Mouse (Mus musculus): ENCODE data around the gene Cpt1c. TPM values are rescaled to one million over a fixed set of nuclear protein-coding genes. Genes with fewer than 3 reads are reported as not detected.

Gene Cpt1c
- polyA plus RNA-seq, 1 experiment, result 6.8 TPM

GRCm38 (mm10) chr7:45002440-45002839 is 27.8 kb upstream of the Cpt1c start:
- H3K27me3 ChIP-seq (ENCODE audit: control insufficient read depth, insufficient read depth, low read length), result no peaks in the 10 kb centered on the region
- DNase-seq, result no peak
- no peak overlapping the region for H3K27ac ChIP-seq (ENCODE audit: control insufficient read depth, insufficient read depth, low read length)
- peaks cover 57% of the 10 kb centered on the region for H3K36me3 ChIP-seq (ENCODE audit: control insufficient read depth, insufficient read depth, low read length)
- H3K4me1 ChIP-seq (replicated peaks; ENCODE audit: control insufficient read depth, insufficient read depth, low read length), result peaks cover 11% of the 10 kb centered on the region
- TF ChIP-seq POLR2A (IDR thresholded peaks at IDR 0.05; ENCODE audit: control insufficient read depth, extremely low read depth, insufficient read depth, low read length, poor library complexity) (no peak), CTCF (IDR thresholded peaks at IDR 0.05; ENCODE audit: borderline replicate concordance, control insufficient read depth, extremely low read depth, insufficient read depth, low read length, poor library complexity) (no peak)
- 90% methylated on average over 7 of the region's 7 CpGs for WGBS
- no peak overlapping the region for H3K4me3 ChIP-seq (ENCODE audit: control insufficient read depth, insufficient read depth, low read length)

- H3K27ac ChIP-seq (ENCODE audit: control insufficient read depth, insufficient read depth, low read length), result no peak overlapping the region
- 94% methylated on average over 21 of the region's 21 CpGs for WGBS
- no peak for DNase-seq
- no peak overlapping the region for H3K4me3 ChIP-seq (ENCODE audit: control insufficient read depth, insufficient read depth, low read length)
- no peaks in the 10 kb centered on the region for H3K27me3 ChIP-seq (ENCODE audit: control insufficient read depth, insufficient read depth, low read length)
- peaks cover 41% of the 10 kb centered on the region for H3K36me3 ChIP-seq (ENCODE audit: control insufficient read depth, insufficient read depth, low read length)
- H3K4me1 ChIP-seq (replicated peaks; ENCODE audit: control insufficient read depth, insufficient read depth, low read length), result peaks cover 20% of the 10 kb centered on the region
- TF ChIP-seq POLR2A (IDR thresholded peaks at IDR 0.05; ENCODE audit: control insufficient read depth, extremely low read depth, insufficient read depth, low read length, poor library complexity), result no peak
- TF ChIP-seq CTCF (IDR thresholded peaks at IDR 0.05; ENCODE audit: borderline replicate concordance, control insufficient read depth, extremely low read depth, insufficient read depth, low read length, poor library complexity), result no peak; the same call in 1 of the 2 replicates
These were observed 26.0 kb upstream of the Cpt1c start for GRCm38 (mm10) chr7:45000539-45001114.

DNA sequence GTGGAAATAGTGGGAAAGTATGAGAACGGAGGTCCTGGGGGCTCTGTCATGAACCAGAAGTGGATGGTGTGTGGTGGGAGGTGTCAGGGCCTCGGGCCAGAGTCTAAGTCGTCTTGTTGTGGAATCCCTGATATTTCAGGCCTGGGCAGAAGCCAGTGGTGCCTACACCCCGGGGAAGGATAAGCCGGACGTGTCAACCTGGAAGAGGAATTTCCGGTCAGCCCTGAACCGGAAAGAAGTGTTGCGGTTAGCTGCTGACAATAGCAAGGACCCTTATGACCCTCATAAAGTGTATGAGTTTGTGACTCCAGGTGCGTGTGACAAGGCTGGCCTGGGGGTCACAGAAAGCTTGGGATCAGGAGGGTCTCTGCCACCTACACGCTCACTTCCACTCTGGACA is 25.1 kb upstream of the Cpt1c start:
- TF ChIP-seq CTCF (IDR thresholded peaks at IDR 0.05; ENCODE audit: borderline replicate concordance, control insufficient read depth, extremely low read depth, insufficient read depth, low read length, poor library complexity) (no peak), POLR2A (IDR thresholded peaks at IDR 0.05; ENCODE audit: control insufficient read depth, extremely low read depth, insufficient read depth, low read length, poor library complexity) (no peak)
- 89% methylated on average over 11 of the region's 11 CpGs for WGBS
- Histone ChIP-seq H3K36me3 (ENCODE audit: control insufficient read depth, insufficient read depth, low read length) (peaks cover 41% of the 10 kb centered on the region), H3K4me1 (replicated peaks; ENCODE audit: control insufficient read depth, insufficient read depth, low read length) (peaks cover 20% of the 10 kb centered on the region), H3K27ac (ENCODE audit: control insufficient read depth, insufficient read depth, low read length) (no peak overlapping the region), H3K4me3 (ENCODE audit: control insufficient read depth, insufficient read depth, low read length) (no peak overlapping the region), H3K27me3 (ENCODE audit: control insufficient read depth, insufficient read depth, low read length) (no peaks in the 10 kb centered on the region)
- no peak for DNase-seq

DNA sequence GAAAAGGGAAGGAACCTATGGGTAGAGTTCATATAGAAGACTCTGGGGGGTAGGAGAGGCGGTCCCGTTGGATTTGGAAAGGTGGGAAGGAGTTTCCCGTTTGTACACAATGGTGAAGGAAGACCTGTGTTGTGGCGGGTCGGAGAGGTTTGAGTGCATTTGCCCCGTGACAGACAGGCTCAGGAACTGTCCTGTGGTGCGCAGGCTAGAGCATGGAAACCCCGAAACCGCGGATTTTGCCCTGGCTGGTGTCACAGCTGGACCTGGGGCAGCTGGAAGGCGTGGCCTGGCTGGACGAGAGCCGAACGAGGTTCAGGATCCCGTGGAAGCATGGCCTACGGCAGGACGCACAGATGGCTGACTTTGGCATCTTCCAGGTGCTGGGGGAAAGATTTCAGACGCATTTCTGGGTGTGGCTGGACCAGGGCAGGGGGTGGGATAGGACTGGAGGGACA is 23.9 kb upstream of the Cpt1c start, which contains the start of gene Bcl2l12:
Gene Bcl2l12 (minus strand): TSS at position 212 of the 455 bp plus-strand sequence.
- DNase-seq, result no peak
- TF ChIP-seq CTCF (IDR thresholded peaks at IDR 0.05; ENCODE audit: borderline replicate concordance, control insufficient read depth, extremely low read depth, insufficient read depth, low read length, poor library complexity), result no peak
- TF ChIP-seq POLR2A (IDR thresholded peaks at IDR 0.05; ENCODE audit: control insufficient read depth, extremely low read depth, insufficient read depth, low read length, poor library complexity), result no peak

DNA sequence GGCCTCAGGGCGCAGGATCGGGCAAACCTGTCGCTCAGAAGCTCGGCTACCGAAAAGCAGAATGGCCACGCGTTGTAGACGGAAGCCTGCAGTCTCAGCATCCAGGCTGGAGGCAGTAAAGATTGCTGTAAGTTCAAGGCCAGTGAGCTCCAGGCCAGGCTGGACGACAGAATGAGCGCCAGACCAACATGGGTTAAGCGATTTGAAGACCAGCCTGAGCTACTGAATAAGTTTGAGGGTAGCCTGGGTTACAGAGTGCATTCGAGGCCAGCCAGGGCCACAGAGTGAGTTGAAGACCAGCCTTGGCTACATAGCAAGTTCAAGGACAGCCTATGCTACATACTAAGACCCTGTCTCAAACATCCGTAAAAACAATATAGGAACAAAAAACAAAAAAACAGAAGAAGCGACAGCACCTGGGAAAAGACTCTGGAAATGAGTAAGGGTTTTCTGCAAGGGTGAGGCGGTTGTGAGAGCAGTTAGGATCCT is 23.3 kb upstream of the Cpt1c start:
- DNase-seq, result no peak
- Histone ChIP-seq H3K36me3 (ENCODE audit: control insufficient read depth, insufficient read depth, low read length) (peaks cover 32% of the 10 kb centered on the region), H3K27me3 (ENCODE audit: control insufficient read depth, insufficient read depth, low read length) (no peaks in the 10 kb centered on the region), H3K4me1 (replicated peaks; ENCODE audit: control insufficient read depth, insufficient read depth, low read length) (peaks cover 20% of the 10 kb centered on the region), H3K27ac (ENCODE audit: control insufficient read depth, insufficient read depth, low read length) (peak overlapping the region; percentile 81), H3K4me3 (ENCODE audit: control insufficient read depth, insufficient read depth, low read length) (peak overlapping the region; percentile 53)
- no peak for TF ChIP-seq POLR2A (IDR thresholded peaks at IDR 0.05; ENCODE audit: control insufficient read depth, extremely low read depth, insufficient read depth, low read length, poor library complexity)
- under 1% methylated on average over 15 of the region's 15 CpGs for WGBS

More for the DNA sequence above, 23.9 kb upstream of the Cpt1c start, which contains the start of gene Bcl2l12:
- H3K4me1 ChIP-seq (replicated peaks; ENCODE audit: control insufficient read depth, insufficient read depth, low read length), result peaks cover 20% of the 10 kb centered on the region
- under 1% methylated on average over 18 of the region's 18 CpGs for WGBS
- H3K27ac ChIP-seq (ENCODE audit: control insufficient read depth, insufficient read depth, low read length), result peak within 1 kb of the TSS; percentile 81
- peaks cover 37% of the 10 kb centered on the region for H3K36me3 ChIP-seq (ENCODE audit: control insufficient read depth, insufficient read depth, low read length)
- H3K4me3 ChIP-seq (ENCODE audit: control insufficient read depth, insufficient read depth, low read length), result peak within 1 kb of the TSS; percentile 53
- H3K27me3 ChIP-seq (ENCODE audit: control insufficient read depth, insufficient read depth, low read length), result no peaks in the 10 kb centered on the region

DNA sequence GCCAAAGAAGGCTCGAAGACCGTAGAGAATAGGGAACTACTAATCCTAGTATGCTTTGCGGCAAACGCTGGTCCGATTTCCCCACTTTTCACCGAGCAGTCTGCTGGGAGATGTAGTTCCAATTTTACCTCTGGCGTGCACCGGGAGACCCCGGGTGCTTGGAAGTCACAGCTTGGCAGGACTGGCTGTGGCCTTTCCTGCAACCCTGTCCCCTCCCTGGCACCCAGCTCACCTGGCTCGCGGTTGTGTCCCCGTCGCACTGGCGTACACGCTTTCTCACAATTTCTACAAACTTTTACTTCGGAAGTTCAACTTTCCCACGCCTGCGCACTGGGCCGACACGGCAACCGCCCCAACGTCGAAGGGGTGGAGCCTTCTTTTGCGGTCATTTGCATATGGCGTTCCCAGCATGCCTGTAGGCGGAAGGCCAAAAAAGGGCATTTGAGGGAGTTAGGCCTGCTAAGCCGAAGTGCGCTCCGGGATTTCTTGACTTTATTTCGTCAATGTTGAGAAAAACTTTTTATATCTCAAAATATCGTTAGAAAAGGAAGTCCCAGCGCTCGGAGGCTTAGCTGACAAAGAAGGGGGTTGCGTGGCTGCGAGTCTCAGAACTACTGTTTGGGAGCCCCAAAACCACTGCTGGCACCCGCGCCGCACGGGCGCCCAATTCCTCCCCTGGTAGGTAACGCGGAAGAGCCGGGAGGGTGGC is 22.7 kb upstream of the Cpt1c start, which contains the start of gene Irf3:
Gene Irf3 (plus strand): TSS at position 418 of the 709 bp plus-strand sequence.
- Histone ChIP-seq H3K27ac (ENCODE audit: control insufficient read depth, insufficient read depth, low read length) (peak within 1 kb of the TSS; percentile 81), H3K4me1 (replicated peaks; ENCODE audit: control insufficient read depth, insufficient read depth, low read length) (peaks cover 20% of the 10 kb centered on the region), H3K4me3 (ENCODE audit: control insufficient read depth, insufficient read depth, low read length) (peak within 1 kb of the TSS; percentile 53), H3K27me3 (ENCODE audit: control insufficient read depth, insufficient read depth, low read length) (no peaks in the 10 kb centered on the region), H3K36me3 (ENCODE audit: control insufficient read depth, insufficient read depth, low read length) (peaks cover 26% of the 10 kb centered on the region)
- WGBS, result under 1% methylated on average over 43 of the region's 43 CpGs
- peak; percentile 98 for DNase-seq
- TF ChIP-seq CTCF (IDR thresholded peaks at IDR 0.05; ENCODE audit: borderline replicate concordance, control insufficient read depth, extremely low read depth, insufficient read depth, low read length, poor library complexity) (no peak), POLR2A (IDR thresholded peaks at IDR 0.05; ENCODE audit: control insufficient read depth, extremely low read depth, insufficient read depth, low read length, poor library complexity) (peak; percentile 77)
